Mouse (Mus musculus): Measurements from ENCODE around the gene Tle6.
A peak's percentile ranks its signal among the peaks of the same experiment; 100 is the strongest.

The Tle6 gene

GRCm38 (mm10) chr10:81623441-81623840, 22.6 kb upstream of the Tle6 start:
- no peak for DNase-seq (ENCODE audit: low read depth, low spot score)

- DNase-seq (ENCODE audit: low read depth, low spot score): no peak
Observed at GRCm38 (mm10) chr10:81620786-81621185, 19.9 kb upstream of the Tle6 start.

- no peak for DNase-seq (ENCODE audit: low read depth, low spot score)
Observed at GRCm38 (mm10) chr10:81619976-81620375, 19.1 kb upstream of the Tle6 start.

GRCm38 (mm10) chr10:81615486-81615885, 14.6 kb upstream of the Tle6 start:
- no peak for DNase-seq (ENCODE audit: low read depth, low spot score)

- DNase-seq (ENCODE audit: low read depth, low spot score): no peak
Observed at GRCm38 (mm10) chr10:81612779-81613178, 11.9 kb upstream of the Tle6 start.

- no peak for DNase-seq (ENCODE audit: low read depth, low spot score)
Observed at GRCm38 (mm10) chr10:81608308-81608707, 7.4 kb upstream of the Tle6 start.

GRCm38 (mm10) chr10:81605974-81606751, 5.3 kb upstream of the Tle6 start, which contains the start of gene BC025920:
Gene BC025920 (plus strand): TSS chr10:81606270.
- peak; percentile 96 for DNase-seq (ENCODE audit: low read depth, low spot score)

- DNase-seq (ENCODE audit: low read depth, low spot score): no peak
Observed at GRCm38 (mm10) chr10:81605666-81605973, 4.7 kb upstream of the Tle6 start.

GRCm38 (mm10) chr10:81604968-81605665, 4.2 kb upstream of the Tle6 start:
- peak; percentile 87 for DNase-seq (ENCODE audit: low read depth, low spot score)

- no peak for DNase-seq (ENCODE audit: low read depth, low spot score)
Observed at GRCm38 (mm10) chr10:81604019-81604967, 3.4 kb upstream of the Tle6 start.

GRCm38 (mm10) chr10:81602741-81603151, 1.9 kb upstream of the Tle6 start:
- peak; percentile 84 for DNase-seq (ENCODE audit: low read depth, low spot score)

GRCm38 (mm10) chr10:81601396-81601905, 578 bp upstream of the Tle6 start:
- no peak for DNase-seq (ENCODE audit: low read depth, low spot score)

GRCm38 (mm10) chr10:81600096-81600495, 777 bp downstream of the Tle6 start:
- no peak for DNase-seq (ENCODE audit: low read depth, low spot score)

- no peak for DNase-seq (ENCODE audit: low read depth, low spot score)
Observed at GRCm38 (mm10) chr10:81599630-81600029, 1.2 kb downstream of the Tle6 start.

- DNase-seq (ENCODE audit: low read depth, low spot score): no peak
Observed at GRCm38 (mm10) chr10:81598871-81599270, 2.0 kb downstream of the Tle6 start.

GRCm38 (mm10) chr10:81598342-81598741, 2.5 kb downstream of the Tle6 start:
- no peak for DNase-seq (ENCODE audit: low read depth, low spot score)

- DNase-seq (ENCODE audit: low read depth, low spot score): no peak
Observed at GRCm38 (mm10) chr10:81597137-81597950, 3.5 kb downstream of the Tle6 start.

GRCm38 (mm10) chr10:81596611-81597010, 4.3 kb downstream of the Tle6 start:
- DNase-seq (ENCODE audit: low read depth, low spot score): no peak

GRCm38 (mm10) chr10:81595599-81595998, 5.3 kb downstream of the Tle6 start:
- DNase-seq (ENCODE audit: low read depth, low spot score): no peak

GRCm38 (mm10) chr10:81593935-81594334, 6.9 kb downstream of the Tle6 start:
- DNase-seq (ENCODE audit: low read depth, low spot score): no peak

GRCm38 (mm10) chr10:81593223-81593622, 7.7 kb downstream of the Tle6 start:
- no peak for DNase-seq (ENCODE audit: low read depth, low spot score)

Measured in CD4-positive helper T cell, adult 2 months (primary cell).